Mouse (Mus musculus): ENCODE measurements at regions not wholly inside any gene's neighbourhood (a gene's known extent, or its start where the extent isn't known, plus 50 kb on each side); places are given as distances from the start of the nearest gene placed in this dataset.

GRCm38 (mm10) chr5:27995186-27995585 lies 76.0 kb upstream of the Insig1 start:
- TF ChIP-seq CTCF (IDR thresholded peaks at IDR 0.05; ENCODE audit: control insufficient read depth, insufficient read depth, low read length) (peak; percentile 89), POLR2A (IDR thresholded peaks at IDR 0.05; ENCODE audit: borderline replicate concordance, control insufficient read depth, low read depth, low read length) (no peak)

Measured in bone marrow, adult 2 months (tissue).